Mouse (Mus musculus): ENCODE data around the gene Rnf167. TPM values are rescaled to one million over a fixed set of nuclear protein-coding genes. Genes with fewer than 3 reads are reported as not detected.

Rnf167 gene
- total and polyA plus RNA-seq, 2 experiments from 2014 or later: 76.4 to 109 TPM

DNA sequence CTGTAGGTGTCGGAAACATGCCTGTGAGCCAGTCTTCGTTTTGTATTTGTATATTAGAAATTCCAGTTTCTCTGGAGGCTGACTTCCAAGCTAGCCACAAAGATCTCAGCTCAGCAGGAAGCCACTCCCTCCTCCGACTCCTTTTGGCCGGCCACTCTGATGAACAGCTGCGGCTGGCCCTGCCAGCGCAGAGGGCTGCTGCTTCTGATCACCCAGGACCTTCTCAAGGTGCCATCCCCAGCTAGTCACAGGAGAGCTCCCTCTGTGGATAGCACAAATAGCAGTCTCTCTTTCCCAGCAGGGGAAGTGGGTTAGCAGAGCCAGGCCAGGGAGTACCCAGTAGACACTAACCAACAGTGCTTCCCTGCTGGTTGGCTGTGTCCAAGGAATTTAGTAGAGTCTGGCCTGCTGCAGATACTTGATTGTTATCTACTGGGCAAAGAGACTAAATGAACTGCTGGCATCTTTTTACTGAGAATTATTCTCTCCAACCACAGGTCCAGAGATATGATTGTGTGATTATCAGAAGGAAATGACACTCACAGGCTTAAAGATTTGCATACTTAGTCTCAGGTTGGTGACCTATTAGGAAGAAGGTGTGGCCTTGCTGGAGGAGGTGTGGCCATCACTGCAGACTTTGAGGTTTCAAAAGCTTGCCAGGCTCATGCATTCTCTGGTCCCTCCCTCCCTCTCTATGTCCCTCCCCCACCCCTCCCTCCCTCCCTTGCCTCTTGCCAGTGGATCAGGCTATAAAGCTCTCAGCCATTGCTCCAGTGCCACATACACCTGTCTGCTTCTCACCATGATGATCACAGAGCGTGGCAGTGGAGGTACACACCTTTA lies 24.8 kb upstream of the Rnf167 start:
- no peak for TF ChIP-seq CTCF (IDR thresholded peaks at IDR 0.05; ENCODE audit: low read depth)
- no peaks in the 10 kb centered on the region for H3K36me3 ChIP-seq (ENCODE audit: insufficient read depth)
- no peaks in the 10 kb centered on the region for H3K27me3 ChIP-seq (ENCODE audit: insufficient read depth, low read length)
- H3K9me3 ChIP-seq (ENCODE audit: low read length): no peaks in the 10 kb centered on the region
- no peak overlapping the region for H3K4me2 ChIP-seq (ENCODE audit: low read depth)
- H3K9ac ChIP-seq: no peak overlapping the region
- 42% methylated on average over 7 of the region's 7 CpGs for WGBS
- ATAC-seq (no peak), DNase-seq (no peak)
- H3K27ac ChIP-seq (ENCODE audit: low read depth, low read length): no peak overlapping the region
- no peaks in the 10 kb centered on the region for H3K4me1 ChIP-seq (ENCODE audit: insufficient read depth)
- no peak overlapping the region for H3K4me3 ChIP-seq (ENCODE audit: low read depth, low read length)

DNA sequence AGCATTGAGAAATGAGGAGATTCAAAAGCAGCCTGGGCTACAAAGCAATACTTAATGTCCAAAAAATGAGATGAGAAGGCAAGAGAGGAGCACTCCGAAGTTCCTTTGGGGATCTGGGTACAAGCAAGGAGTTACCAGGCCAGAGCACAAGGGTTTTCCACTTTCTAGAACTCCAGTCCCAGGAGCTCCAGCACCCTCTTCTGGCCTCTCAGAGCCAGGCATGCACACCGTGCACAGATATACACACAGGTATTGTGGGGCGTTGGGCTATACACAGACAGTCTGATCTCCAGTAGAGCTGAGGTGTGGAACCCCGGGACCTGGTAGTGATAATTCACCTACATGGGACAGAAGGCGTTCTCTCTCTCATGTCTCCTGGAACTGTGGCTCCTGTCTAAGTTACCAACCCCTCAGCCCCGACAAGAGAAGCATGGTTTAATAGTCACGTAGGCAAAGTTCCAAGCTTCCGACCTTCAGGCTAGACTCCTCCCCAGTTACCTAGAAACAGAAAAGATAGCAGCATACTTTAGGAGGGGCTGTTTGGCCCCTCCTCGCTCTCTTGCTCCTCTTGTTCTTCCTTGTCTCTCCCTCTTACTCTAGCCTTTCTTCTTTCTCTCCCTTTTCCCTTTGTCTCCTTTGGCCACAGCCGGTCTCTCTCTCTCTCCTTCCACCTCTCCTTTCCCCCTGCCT lies 23.8 kb upstream of the Rnf167 start:
- H3K27me3 ChIP-seq (ENCODE audit: insufficient read depth, low read length): no peaks in the 10 kb centered on the region

DNA sequence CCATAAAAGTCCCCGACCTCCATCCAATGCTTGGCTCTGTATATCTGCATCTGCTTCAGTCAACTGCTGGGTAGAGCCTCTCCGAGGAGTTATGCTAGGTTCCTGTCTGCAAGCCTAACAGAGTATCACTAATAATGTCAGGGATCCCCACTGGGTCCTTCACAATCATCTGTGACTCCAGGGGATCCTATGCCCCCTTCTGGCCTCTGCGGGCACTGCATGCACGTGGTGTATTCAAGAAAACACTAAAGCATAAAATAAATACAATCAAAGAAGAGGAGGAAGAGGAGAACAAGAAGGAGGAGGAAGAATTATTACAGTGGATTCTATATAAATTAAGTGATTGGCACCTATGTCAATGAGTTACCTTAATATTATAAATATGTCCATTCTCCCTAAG lies 21.6 kb upstream of the Rnf167 start:
- H3K36me3 ChIP-seq (ENCODE audit: insufficient read depth): no peaks in the 10 kb centered on the region
- no peaks in the 10 kb centered on the region for H3K4me1 ChIP-seq (ENCODE audit: insufficient read depth)
- DNase-seq (peak; percentile 47), ATAC-seq (no peak)
- no peak overlapping the region for H3K9ac ChIP-seq
- H3K4me3 ChIP-seq (ENCODE audit: low read depth, low read length): no peak overlapping the region
- no peak overlapping the region for H3K27ac ChIP-seq (ENCODE audit: low read depth, low read length)
- 44% methylated on average over 4 of the region's 4 CpGs for WGBS
- H3K4me2 ChIP-seq (ENCODE audit: low read depth): no peak overlapping the region
- peak; percentile 71 for TF ChIP-seq CTCF (IDR thresholded peaks at IDR 0.05; ENCODE audit: low read depth)
- H3K9me3 ChIP-seq (ENCODE audit: low read length): no peaks in the 10 kb centered on the region
- H3K27me3 ChIP-seq (ENCODE audit: insufficient read depth, low read length): no peaks in the 10 kb centered on the region

More for the DNA sequence above, 23.8 kb upstream of the Rnf167 start:
- Histone ChIP-seq H3K4me2 (ENCODE audit: low read depth) (no peak overlapping the region), H3K4me3 (ENCODE audit: low read depth, low read length) (no peak overlapping the region), H3K36me3 (ENCODE audit: insufficient read depth) (no peaks in the 10 kb centered on the region), H3K9me3 (ENCODE audit: low read length) (no peaks in the 10 kb centered on the region), H3K27ac (ENCODE audit: low read depth, low read length) (no peak overlapping the region), H3K9ac (no peak overlapping the region), H3K4me1 (ENCODE audit: insufficient read depth) (no peaks in the 10 kb centered on the region)
- ATAC-seq: no peak
- 78% methylated on average over 10 of the region's 10 CpGs for WGBS
- peak; percentile 37; the same call in 1 of the 2 replicates for TF ChIP-seq CTCF (IDR thresholded peaks at IDR 0.05; ENCODE audit: low read depth)
- DNase-seq: no peak

DNA sequence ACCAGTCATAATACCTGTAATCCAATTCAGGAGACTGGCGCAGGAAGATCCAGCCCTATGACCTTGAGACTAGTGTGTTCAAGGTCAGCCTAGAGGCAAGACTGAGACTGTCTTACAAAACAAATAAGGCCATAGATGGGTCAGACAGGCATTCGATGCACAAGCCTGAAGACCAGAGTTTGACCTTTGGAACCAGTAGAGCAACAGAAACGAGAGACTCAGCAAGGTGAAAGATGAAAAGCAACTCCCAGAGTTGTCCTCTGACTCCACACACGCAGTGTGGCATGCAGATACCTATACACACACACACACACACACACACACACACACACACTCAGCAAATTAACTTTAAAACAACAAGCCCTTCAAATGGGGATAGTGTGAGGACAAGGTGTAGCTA lies 20.2 kb upstream of the Rnf167 start:
- no peak overlapping the region for H3K4me2 ChIP-seq (ENCODE audit: low read depth)
- no peaks in the 10 kb centered on the region for H3K9me3 ChIP-seq (ENCODE audit: low read length)
- H3K4me3 ChIP-seq (ENCODE audit: low read depth, low read length): no peak overlapping the region
- WGBS: 73% methylated on average over 4 of the region's 4 CpGs
- no peak for TF ChIP-seq CTCF (IDR thresholded peaks at IDR 0.05; ENCODE audit: low read depth)
- ATAC-seq (no peak), DNase-seq (no peak)
- H3K27ac ChIP-seq (ENCODE audit: low read depth, low read length): no peak overlapping the region
- no peaks in the 10 kb centered on the region for H3K4me1 ChIP-seq (ENCODE audit: insufficient read depth)
- H3K36me3 ChIP-seq (ENCODE audit: insufficient read depth): no peaks in the 10 kb centered on the region
- H3K27me3 ChIP-seq (ENCODE audit: insufficient read depth, low read length): no peaks in the 10 kb centered on the region
- no peak overlapping the region for H3K9ac ChIP-seq

DNA sequence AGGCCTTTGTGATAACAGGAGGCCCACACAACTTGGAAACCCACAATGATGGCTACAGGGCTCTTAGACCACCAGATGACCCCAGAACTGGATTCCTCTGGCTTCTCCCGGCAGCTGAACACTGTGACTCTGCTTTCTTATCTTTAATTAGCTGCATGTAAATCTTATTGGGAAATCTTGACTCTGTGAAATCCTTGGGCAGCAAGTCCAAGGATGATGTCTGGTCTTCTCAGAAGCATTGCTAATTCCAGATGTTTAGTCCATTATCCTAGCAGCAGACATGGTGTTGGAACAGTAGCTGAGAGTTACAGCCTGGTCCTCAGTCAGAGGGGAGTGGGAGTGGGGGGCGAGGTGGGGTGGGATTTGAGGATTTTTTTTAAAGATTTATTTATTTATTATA lies 18.6 kb upstream of the Rnf167 start:
- TF ChIP-seq CTCF (IDR thresholded peaks at IDR 0.05; ENCODE audit: low read depth): no peak
- DNase-seq (no peak), ATAC-seq (no peak)
- no peaks in the 10 kb centered on the region for H3K9me3 ChIP-seq (ENCODE audit: low read length)
- no peaks in the 10 kb centered on the region for H3K27me3 ChIP-seq (ENCODE audit: insufficient read depth, low read length)
- H3K9ac ChIP-seq: no peak overlapping the region
- no peaks in the 10 kb centered on the region for H3K4me1 ChIP-seq (ENCODE audit: insufficient read depth)
- WGBS: 84% methylated on average over 2 of the region's 2 CpGs
- H3K36me3 ChIP-seq (ENCODE audit: insufficient read depth): no peaks in the 10 kb centered on the region
- no peak overlapping the region for H3K4me2 ChIP-seq (ENCODE audit: low read depth)
- H3K4me3 ChIP-seq (ENCODE audit: low read depth, low read length): no peak overlapping the region
- no peak overlapping the region for H3K27ac ChIP-seq (ENCODE audit: low read depth, low read length)

DNA sequence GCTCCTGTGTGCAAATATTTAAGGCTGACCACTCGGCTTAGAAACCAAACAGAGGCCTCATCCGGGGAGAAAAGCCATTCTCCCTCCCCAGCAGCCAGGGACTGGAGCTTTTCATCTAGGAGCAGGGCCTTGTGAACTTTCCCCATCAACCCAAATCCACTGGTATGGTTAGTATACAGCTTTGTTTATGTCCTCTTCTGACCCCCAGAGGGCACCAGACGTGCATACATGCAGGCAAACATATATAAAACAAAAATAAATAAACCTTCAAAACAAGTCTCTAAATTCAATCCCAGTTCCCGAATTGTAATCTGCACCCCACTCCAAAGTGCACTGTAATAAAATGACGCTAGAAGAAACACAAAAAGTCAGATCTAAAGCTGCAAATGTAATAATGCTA lies 17.5 kb upstream of the Rnf167 start:
- no peak overlapping the region for H3K4me2 ChIP-seq (ENCODE audit: low read depth)
- 0 out of 2 replicates have a peak, but pooled peaks have one; percentile 23 for TF ChIP-seq CTCF (IDR thresholded peaks at IDR 0.05; ENCODE audit: low read depth)
- no peaks in the 10 kb centered on the region for H3K4me1 ChIP-seq (ENCODE audit: insufficient read depth)
- 49% methylated on average over 5 of the region's 5 CpGs for WGBS
- no peak for ATAC-seq
- DNase-seq: no peak
- no peaks in the 10 kb centered on the region for H3K27me3 ChIP-seq (ENCODE audit: insufficient read depth, low read length)
- no peak overlapping the region for H3K4me3 ChIP-seq (ENCODE audit: low read depth, low read length)
- no peak overlapping the region for H3K9ac ChIP-seq
- no peaks in the 10 kb centered on the region for H3K36me3 ChIP-seq (ENCODE audit: insufficient read depth)
- no peak overlapping the region for H3K27ac ChIP-seq (ENCODE audit: low read depth, low read length)
- no peaks in the 10 kb centered on the region for H3K9me3 ChIP-seq (ENCODE audit: low read length)

DNA sequence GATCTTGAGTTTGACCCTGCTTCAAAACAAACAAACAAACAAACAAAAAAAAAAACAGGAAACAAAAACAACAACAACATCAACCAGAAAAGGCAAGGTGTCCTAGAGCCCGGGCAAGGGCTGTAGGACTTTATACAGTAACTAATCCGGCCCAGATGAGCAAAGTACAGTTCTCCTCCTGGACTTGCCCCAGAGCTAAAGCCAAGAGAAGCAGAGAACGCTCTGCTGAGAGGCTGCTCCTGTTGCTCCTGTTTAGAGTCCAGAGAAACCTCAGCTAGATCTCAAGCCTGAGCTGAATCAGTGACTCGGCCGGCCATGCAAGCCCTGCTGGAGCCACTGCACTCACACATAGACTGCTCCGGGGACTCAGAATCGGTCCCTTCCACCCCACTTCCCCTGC lies 16.9 kb upstream of the Rnf167 start:
- no peak overlapping the region for H3K9ac ChIP-seq
- no peaks in the 10 kb centered on the region for H3K9me3 ChIP-seq (ENCODE audit: low read length)
- no peaks in the 10 kb centered on the region for H3K27me3 ChIP-seq (ENCODE audit: insufficient read depth, low read length)
- no peak for ATAC-seq
- no peak overlapping the region for H3K4me2 ChIP-seq (ENCODE audit: low read depth)
- no peak overlapping the region for H3K4me3 ChIP-seq (ENCODE audit: low read depth, low read length)
- H3K4me1 ChIP-seq (ENCODE audit: insufficient read depth): no peaks in the 10 kb centered on the region
- WGBS: 79% methylated on average over 7 of the region's 7 CpGs
- no peak for DNase-seq
- H3K27ac ChIP-seq (ENCODE audit: low read depth, low read length): no peak overlapping the region
- TF ChIP-seq CTCF (IDR thresholded peaks at IDR 0.05; ENCODE audit: low read depth): no peak
- H3K36me3 ChIP-seq (ENCODE audit: insufficient read depth): no peaks in the 10 kb centered on the region

Data from forebrain, postnatal 0 days (tissue).